Mouse (Mus musculus): ENCODE data around the gene Gm9507. TPM values are rescaled to one million over a fixed set of nuclear protein-coding genes. Genes with fewer than 3 reads are reported as not detected.
"Not testable (repeated sequence)": the region's sequence is repeated elsewhere in the genome, so short reads cannot be mapped to it uniquely, and the experiment has no call there.

Gm9507 gene
- polyA plus RNA-seq, 1 experiment, result not detected

DNA sequence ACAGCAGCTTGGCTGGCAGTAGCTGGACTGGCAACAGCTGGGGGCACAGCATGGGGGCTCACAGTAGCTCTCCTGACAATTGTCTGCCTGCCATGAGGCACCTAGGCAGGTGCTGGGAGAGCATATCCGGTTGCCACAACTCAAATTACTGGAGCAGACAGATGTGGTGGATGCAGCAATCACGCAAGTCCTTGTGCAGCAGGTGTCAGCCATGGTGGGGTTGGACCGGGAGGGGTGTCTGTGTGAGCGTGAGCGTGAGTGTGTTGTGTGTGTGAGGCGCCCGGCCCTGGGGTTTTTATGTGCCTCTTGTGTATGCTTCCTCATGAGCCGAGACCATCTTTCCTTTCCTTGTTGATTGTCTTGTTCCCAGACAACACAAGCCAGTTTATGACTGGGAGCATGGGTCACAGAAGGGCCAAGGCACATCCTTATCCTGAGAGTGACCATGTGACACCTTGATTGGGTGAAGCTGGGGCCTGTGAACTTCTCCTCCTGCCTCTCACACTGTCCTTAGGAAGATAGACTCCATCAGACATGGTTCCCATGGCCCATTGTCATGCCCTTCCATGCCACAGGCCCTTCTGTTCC, 12.6 kb downstream of the Gm9507 start, which contains the start of gene Gm19668:
Gene Gm19668, minus strand, starts transcription at position 213 of the 588 bp plus-strand sequence.
- TF ChIP-seq POLR2A (IDR thresholded peaks at IDR 0.05; ENCODE audit: control insufficient read depth, extremely low read depth, insufficient read depth, low read length, poor library complexity), result no peak
- TF ChIP-seq CTCF (IDR thresholded peaks at IDR 0.05; ENCODE audit: borderline replicate concordance, control insufficient read depth, extremely low read depth, insufficient read depth, low read length, poor library complexity), result no peak
- no peaks in the 10 kb centered on the region for H3K36me3 ChIP-seq (ENCODE audit: control insufficient read depth, insufficient read depth, low read length)
- WGBS, result 85% methylated on average over 8 of the region's 8 CpGs
- no peak within 1 kb of the TSS for H3K4me3 ChIP-seq (ENCODE audit: control insufficient read depth, insufficient read depth, low read length)
- no peaks in the 10 kb centered on the region for H3K27me3 ChIP-seq (ENCODE audit: control insufficient read depth, insufficient read depth, low read length)
- no peak within 1 kb of the TSS for H3K27ac ChIP-seq (ENCODE audit: control insufficient read depth, insufficient read depth, low read length)
- H3K4me1 ChIP-seq (replicated peaks; ENCODE audit: control insufficient read depth, insufficient read depth, low read length), result no peaks in the 10 kb centered on the region
- DNase-seq, result no peak

DNA sequence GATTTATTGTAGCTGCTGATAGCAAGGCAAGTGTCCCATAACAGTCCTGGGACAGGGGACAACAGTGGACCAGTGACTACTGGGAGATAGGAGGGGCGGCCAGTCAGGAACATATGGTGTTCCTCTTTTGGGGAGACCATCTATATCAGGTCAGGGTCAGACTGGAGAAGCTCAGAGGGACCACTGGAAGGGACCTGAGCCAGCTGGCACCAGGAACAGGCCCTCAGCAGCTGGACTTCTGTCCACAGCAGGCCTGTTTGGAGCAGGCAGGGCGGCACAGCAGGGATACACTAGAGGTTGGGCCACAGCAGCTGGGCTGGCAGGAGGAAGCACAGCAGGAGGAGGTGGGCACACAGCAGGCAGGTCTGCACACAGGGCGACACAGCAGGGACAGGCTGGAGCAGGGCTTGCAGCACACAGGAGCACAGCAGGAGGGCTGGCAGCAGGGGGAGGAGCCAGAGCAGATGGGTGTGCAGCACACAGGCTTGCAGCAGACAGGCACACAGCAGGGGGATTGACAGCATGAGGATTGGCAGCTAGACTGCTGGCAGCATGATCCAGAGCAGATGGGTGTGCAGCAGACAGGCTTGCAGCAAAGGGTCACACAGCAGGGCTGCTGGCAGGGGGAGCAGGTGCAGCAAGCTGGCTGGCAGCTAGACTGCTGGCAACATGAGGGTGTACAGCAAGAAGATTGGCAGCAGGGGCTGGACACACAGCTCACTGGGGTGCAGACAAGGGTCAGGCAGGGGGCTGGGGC, 13.3 kb downstream of the Gm9507 start:
- 54% methylated on average over 3 of the region's 3 CpGs for WGBS
- not testable (repeated sequence) for H3K36me3 ChIP-seq (ENCODE audit: control insufficient read depth, insufficient read depth, low read length); H3K4me3 ChIP-seq (ENCODE audit: control insufficient read depth, insufficient read depth, low read length); H3K27ac ChIP-seq (ENCODE audit: control insufficient read depth, insufficient read depth, low read length); H3K27me3 ChIP-seq (ENCODE audit: control insufficient read depth, insufficient read depth, low read length); H3K4me1 ChIP-seq (replicated peaks; ENCODE audit: control insufficient read depth, insufficient read depth, low read length); DNase-seq

DNA sequence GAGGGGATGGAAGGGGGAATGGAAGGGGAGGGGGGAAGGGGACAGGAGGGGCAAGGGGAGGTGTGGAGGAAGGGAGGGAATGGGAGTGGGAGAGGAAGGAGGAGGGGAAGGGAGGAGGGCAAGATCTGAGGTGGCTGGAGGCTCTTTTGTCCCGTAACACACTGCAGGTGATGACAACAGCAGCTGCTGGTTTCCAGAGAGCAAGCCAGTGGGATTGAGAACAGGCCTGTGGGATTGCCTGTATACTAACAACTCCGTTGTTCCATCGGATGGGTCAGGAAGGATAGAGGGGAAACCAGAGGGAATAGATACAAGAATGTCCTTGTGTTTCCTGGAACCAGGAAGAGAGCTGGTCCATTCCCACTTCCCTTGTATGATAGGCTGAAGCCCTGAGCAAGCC, 14.0 kb downstream of the Gm9507 start:
- H3K4me3 ChIP-seq (ENCODE audit: control insufficient read depth, insufficient read depth, low read length), result no peak overlapping the region
- H3K27me3 ChIP-seq (ENCODE audit: control insufficient read depth, insufficient read depth, low read length), result no peaks in the 10 kb centered on the region
- no peaks in the 10 kb centered on the region for H3K4me1 ChIP-seq (replicated peaks; ENCODE audit: control insufficient read depth, insufficient read depth, low read length)
- H3K36me3 ChIP-seq (ENCODE audit: control insufficient read depth, insufficient read depth, low read length), result no peaks in the 10 kb centered on the region
- H3K27ac ChIP-seq (ENCODE audit: control insufficient read depth, insufficient read depth, low read length), result no peak overlapping the region
- no peak for DNase-seq
- TF ChIP-seq CTCF (IDR thresholded peaks at IDR 0.05; ENCODE audit: borderline replicate concordance, control insufficient read depth, extremely low read depth, insufficient read depth, low read length, poor library complexity) (no peak), POLR2A (IDR thresholded peaks at IDR 0.05; ENCODE audit: control insufficient read depth, extremely low read depth, insufficient read depth, low read length, poor library complexity) (no peak)
- 58% methylated on average over 3 of the region's 3 CpGs for WGBS

DNA sequence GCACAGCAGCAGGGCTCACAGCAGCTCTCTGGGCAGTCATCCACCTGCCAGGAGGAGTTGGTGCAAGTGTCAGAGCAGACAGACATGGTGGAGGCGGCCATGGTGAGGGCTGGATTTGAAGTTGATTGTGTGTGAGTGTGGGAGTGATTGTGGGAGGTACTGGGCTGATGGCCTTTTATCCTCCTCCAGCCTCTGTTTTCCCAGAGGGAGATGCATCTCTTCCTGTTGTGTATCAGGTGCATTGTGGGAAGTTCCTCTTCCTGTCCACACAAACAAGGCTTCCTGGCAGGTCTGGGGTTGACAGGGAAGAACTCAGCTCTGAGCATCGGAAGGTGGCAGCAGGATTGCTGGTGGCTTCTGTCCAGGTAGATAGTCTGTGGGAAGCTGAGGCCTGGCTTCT, 16.7 kb downstream of the Gm9507 start, which contains the start of gene Gm9639:
Gene Gm9639, minus strand, starts transcription at position 101 of the 400 bp plus-strand sequence.
- Histone ChIP-seq H3K27ac (ENCODE audit: control insufficient read depth, insufficient read depth, low read length) (no peak within 1 kb of the TSS), H3K4me1 (replicated peaks; ENCODE audit: control insufficient read depth, insufficient read depth, low read length) (no peaks in the 10 kb centered on the region), H3K27me3 (ENCODE audit: control insufficient read depth, insufficient read depth, low read length) (no peaks in the 10 kb centered on the region), H3K36me3 (ENCODE audit: control insufficient read depth, insufficient read depth, low read length) (no peaks in the 10 kb centered on the region), H3K4me3 (ENCODE audit: control insufficient read depth, insufficient read depth, low read length) (no peak within 1 kb of the TSS)
- WGBS, result 56% methylated on average over 2 of the region's 2 CpGs
- DNase-seq, result no peak
- no peak for TF ChIP-seq CTCF (IDR thresholded peaks at IDR 0.05; ENCODE audit: borderline replicate concordance, control insufficient read depth, extremely low read depth, insufficient read depth, low read length, poor library complexity)
- TF ChIP-seq POLR2A (IDR thresholded peaks at IDR 0.05; ENCODE audit: control insufficient read depth, extremely low read depth, insufficient read depth, low read length, poor library complexity), result no peak

DNA sequence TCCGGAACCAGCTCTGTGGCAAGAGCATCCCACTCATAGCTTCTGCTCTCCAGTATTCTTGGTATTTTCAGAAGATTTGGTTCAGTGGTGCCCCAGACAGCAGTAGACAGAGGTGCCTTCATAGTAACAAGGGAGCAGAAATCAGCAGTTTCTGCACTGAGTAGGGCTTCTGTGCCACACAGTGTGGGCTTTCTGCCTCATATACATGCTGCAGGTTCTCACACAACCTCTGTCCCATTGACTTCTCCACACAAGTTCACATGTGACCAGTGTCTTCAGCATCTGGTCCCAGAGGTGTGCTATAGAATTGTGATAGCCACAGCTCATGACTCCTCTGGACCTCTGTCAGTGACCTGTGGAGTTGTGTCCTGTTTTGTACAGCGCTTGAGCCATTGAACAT, 23.0 kb downstream of the Gm9507 start:
- no peak for TF ChIP-seq POLR2A (IDR thresholded peaks at IDR 0.05; ENCODE audit: control insufficient read depth, extremely low read depth, insufficient read depth, low read length, poor library complexity)
- no peak for TF ChIP-seq CTCF (IDR thresholded peaks at IDR 0.05; ENCODE audit: borderline replicate concordance, control insufficient read depth, extremely low read depth, insufficient read depth, low read length, poor library complexity)
- Histone ChIP-seq H3K4me1 (replicated peaks; ENCODE audit: control insufficient read depth, insufficient read depth, low read length) (no peaks in the 10 kb centered on the region), H3K27ac (ENCODE audit: control insufficient read depth, insufficient read depth, low read length) (no peak overlapping the region), H3K36me3 (ENCODE audit: control insufficient read depth, insufficient read depth, low read length) (no peaks in the 10 kb centered on the region), H3K4me3 (ENCODE audit: control insufficient read depth, insufficient read depth, low read length) (no peak overlapping the region), H3K27me3 (ENCODE audit: control insufficient read depth, insufficient read depth, low read length) (no peaks in the 10 kb centered on the region)
- 85% methylated on average over 2 of the region's 2 CpGs for whole genome bisulfite sequencing
- no peak for DNase-seq

DNA sequence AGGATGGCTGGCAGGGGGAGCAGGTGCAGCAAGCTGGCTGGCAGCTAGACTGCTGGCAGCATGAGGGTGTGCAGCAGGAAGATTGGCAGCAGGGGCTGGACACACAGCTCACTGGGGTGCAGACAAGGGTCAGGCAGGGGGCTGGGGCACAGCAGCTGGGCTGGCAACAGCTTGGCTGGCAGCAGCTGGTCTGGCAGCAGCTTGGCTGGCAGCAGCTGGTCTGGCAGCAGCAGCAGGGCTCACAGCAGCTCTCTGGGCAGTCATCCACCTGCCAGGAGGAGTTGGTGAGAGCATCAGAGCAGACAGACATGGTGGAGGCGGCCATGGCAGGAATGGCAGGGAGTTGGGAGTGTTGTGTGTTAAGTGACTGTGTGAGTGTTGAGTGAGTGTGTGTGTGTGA, 23.8 kb downstream of the Gm9507 start, which contains the start of gene Gm7137:
Gene Gm7137, minus strand, starts transcription at position 325 of the 400 bp plus-strand sequence.
- not testable (repeated sequence) for H3K4me1 ChIP-seq (replicated peaks; ENCODE audit: control insufficient read depth, insufficient read depth, low read length); H3K4me3 ChIP-seq (ENCODE audit: control insufficient read depth, insufficient read depth, low read length); H3K27me3 ChIP-seq (ENCODE audit: control insufficient read depth, insufficient read depth, low read length); H3K27ac ChIP-seq (ENCODE audit: control insufficient read depth, insufficient read depth, low read length); DNase-seq; H3K36me3 ChIP-seq (ENCODE audit: control insufficient read depth, insufficient read depth, low read length)
- 92% methylated on average over 1 of the region's 1 CpGs for WGBS

DNA sequence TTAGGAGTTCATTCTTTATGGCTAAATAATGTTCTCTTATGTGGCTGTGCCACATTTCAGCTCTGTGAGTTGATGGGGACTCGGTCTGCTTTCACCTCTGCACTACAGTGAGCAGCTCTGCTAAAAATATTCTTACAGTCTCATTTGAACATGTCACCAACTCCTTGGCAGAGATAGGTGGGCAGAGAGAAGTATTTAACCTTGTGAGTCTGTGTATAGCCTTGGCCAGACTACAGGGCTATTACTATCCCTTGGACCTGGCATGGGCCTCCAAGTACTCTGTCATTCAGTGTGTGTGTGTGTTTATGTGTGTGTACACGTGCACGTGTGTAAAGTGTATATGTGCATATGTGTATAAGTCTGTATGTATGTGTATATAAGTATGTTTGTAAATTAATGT, 28.2 kb downstream of the Gm9507 start:
- H3K4me1 ChIP-seq (replicated peaks; ENCODE audit: control insufficient read depth, insufficient read depth, low read length); H3K27me3 ChIP-seq (ENCODE audit: control insufficient read depth, insufficient read depth, low read length); DNase-seq; H3K36me3 ChIP-seq (ENCODE audit: control insufficient read depth, insufficient read depth, low read length); H3K4me3 ChIP-seq (ENCODE audit: control insufficient read depth, insufficient read depth, low read length); H3K27ac ChIP-seq (ENCODE audit: control insufficient read depth, insufficient read depth, low read length): not testable (repeated sequence)
- WGBS, result 90% methylated on average over 2 of the region's 3 CpGs

DNA sequence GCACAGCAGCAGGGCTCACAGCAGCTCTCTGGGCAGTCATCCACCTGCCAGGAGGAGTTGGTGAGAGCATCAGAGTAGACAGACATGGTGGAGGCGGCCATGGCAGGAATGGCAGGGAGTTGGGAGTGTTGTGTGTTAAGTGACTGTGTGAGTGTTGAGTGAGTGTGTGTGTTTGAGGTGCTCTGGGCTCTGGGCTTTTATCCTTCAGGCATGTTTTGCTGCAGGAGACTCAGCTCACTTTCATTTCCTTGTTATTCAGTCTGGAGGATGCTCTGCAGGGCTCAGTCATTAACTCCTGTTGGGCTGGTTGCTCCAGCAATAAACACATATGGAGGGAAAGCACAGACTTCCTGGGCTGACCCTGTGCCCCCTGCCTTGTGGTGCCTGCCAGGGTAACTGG, 29.2 kb downstream of the Gm9507 start, which contains the start of gene Gm3250:
Gene Gm3250, minus strand, starts transcription at position 101 of the 400 bp plus-strand sequence.
- not testable (repeated sequence) for H3K4me1 ChIP-seq (replicated peaks; ENCODE audit: control insufficient read depth, insufficient read depth, low read length)
- 50% methylated on average over 1 of the region's 1 CpGs for WGBS

DNA sequence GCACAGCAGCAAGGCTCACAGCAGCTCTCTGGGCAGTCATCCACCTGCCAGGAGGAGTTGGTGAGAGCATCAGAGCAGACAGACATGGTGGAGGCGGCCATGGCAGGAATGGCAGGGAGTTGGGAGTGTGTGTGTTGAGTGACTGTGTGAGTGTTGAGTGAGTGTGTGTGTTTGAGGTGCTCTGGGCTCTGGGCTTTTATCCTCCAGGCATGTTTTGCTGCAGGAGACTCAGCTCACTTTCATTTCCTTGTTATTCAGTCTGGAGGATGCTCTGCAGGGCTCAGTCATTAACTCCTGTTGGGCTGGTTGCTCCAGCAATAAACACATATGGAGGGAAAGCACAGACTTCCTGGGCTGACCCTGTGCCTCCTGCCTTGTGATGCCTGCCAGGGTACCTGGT, 34.8 kb downstream of the Gm9507 start, which contains the start of gene Gm7138:
Gene Gm7138, minus strand, starts transcription at position 101 of the 400 bp plus-strand sequence.
- not testable (repeated sequence) for DNase-seq; H3K4me3 ChIP-seq (ENCODE audit: control insufficient read depth, insufficient read depth, low read length); H3K27me3 ChIP-seq (ENCODE audit: control insufficient read depth, insufficient read depth, low read length); H3K27ac ChIP-seq (ENCODE audit: control insufficient read depth, insufficient read depth, low read length); H3K36me3 ChIP-seq (ENCODE audit: control insufficient read depth, insufficient read depth, low read length); H3K4me1 ChIP-seq (replicated peaks; ENCODE audit: control insufficient read depth, insufficient read depth, low read length)
- 88% methylated on average over 1 of the region's 1 CpGs for WGBS

More for the DNA sequence above, 29.2 kb downstream of the Gm9507 start, which contains the start of gene Gm3250:
- not testable (repeated sequence) for DNase-seq; H3K27me3 ChIP-seq (ENCODE audit: control insufficient read depth, insufficient read depth, low read length); H3K4me3 ChIP-seq (ENCODE audit: control insufficient read depth, insufficient read depth, low read length); H3K27ac ChIP-seq (ENCODE audit: control insufficient read depth, insufficient read depth, low read length); H3K36me3 ChIP-seq (ENCODE audit: control insufficient read depth, insufficient read depth, low read length)

All from thymus, adult 2 months (tissue).